Mouse (Mus musculus): ENCODE results near the gene Marcks. TPM values are rescaled to one million over a fixed set of nuclear protein-coding genes. Genes with fewer than 3 reads are reported as not detected.

The Marcks gene
- polyA plus RNA-seq, 1 experiment: 4.6 TPM

- H3K36me3 ChIP-seq (ENCODE audit: control insufficient read depth, insufficient read depth, low read length): no peaks in the 10 kb centered on the region
- H3K4me1 ChIP-seq (ENCODE audit: control insufficient read depth, insufficient read depth, low read length): no peaks in the 10 kb centered on the region
- no peak overlapping the region for H3K4me3 ChIP-seq (ENCODE audit: control insufficient read depth, low read depth, low read length)
- H3K27me3 ChIP-seq (ENCODE audit: control insufficient read depth, insufficient read depth, low read length): no peaks in the 10 kb centered on the region
- TF ChIP-seq CTCF (IDR thresholded peaks at IDR 0.05; ENCODE audit: control insufficient read depth, insufficient read depth, insufficient replicate concordance, low read depth, low read length): no peak
- no peak for TF ChIP-seq POLR2A (IDR thresholded peaks at IDR 0.05; ENCODE audit: control insufficient read depth, low read depth, low read length)
- H3K27ac ChIP-seq (ENCODE audit: control insufficient read depth, insufficient read depth, low read depth, low read length): no peak overlapping the region
Measured at GRCm38 (mm10) chr10:37159731-37160130, 21.0 kb upstream of the Marcks start.

- Histone ChIP-seq H3K36me3 (ENCODE audit: control insufficient read depth, insufficient read depth, low read length) (no peaks in the 10 kb centered on the region), H3K27me3 (ENCODE audit: control insufficient read depth, insufficient read depth, low read length) (no peaks in the 10 kb centered on the region), H3K27ac (ENCODE audit: control insufficient read depth, insufficient read depth, low read depth, low read length) (no peak overlapping the region), H3K4me3 (ENCODE audit: control insufficient read depth, low read depth, low read length) (no peak overlapping the region), H3K4me1 (ENCODE audit: control insufficient read depth, insufficient read depth, low read length) (no peaks in the 10 kb centered on the region)
- no peak for TF ChIP-seq POLR2A (IDR thresholded peaks at IDR 0.05; ENCODE audit: control insufficient read depth, low read depth, low read length)
- TF ChIP-seq CTCF (IDR thresholded peaks at IDR 0.05; ENCODE audit: control insufficient read depth, insufficient read depth, insufficient replicate concordance, low read depth, low read length): no peak
Measured at GRCm38 (mm10) chr10:37157156-37157555, 18.4 kb upstream of the Marcks start.

- Histone ChIP-seq H3K27ac (ENCODE audit: control insufficient read depth, insufficient read depth, low read depth, low read length) (no peak overlapping the region), H3K27me3 (ENCODE audit: control insufficient read depth, insufficient read depth, low read length) (no peaks in the 10 kb centered on the region), H3K36me3 (ENCODE audit: control insufficient read depth, insufficient read depth, low read length) (no peaks in the 10 kb centered on the region), H3K4me3 (ENCODE audit: control insufficient read depth, low read depth, low read length) (no peak overlapping the region), H3K4me1 (ENCODE audit: control insufficient read depth, insufficient read depth, low read length) (no peaks in the 10 kb centered on the region)
- TF ChIP-seq CTCF (IDR thresholded peaks at IDR 0.05; ENCODE audit: control insufficient read depth, insufficient read depth, insufficient replicate concordance, low read depth, low read length) (no peak), POLR2A (IDR thresholded peaks at IDR 0.05; ENCODE audit: control insufficient read depth, low read depth, low read length) (no peak)
Measured at GRCm38 (mm10) chr10:37155131-37155530, 16.4 kb upstream of the Marcks start.

- H3K4me1 ChIP-seq (ENCODE audit: control insufficient read depth, insufficient read depth, low read length): no peaks in the 10 kb centered on the region
- no peak overlapping the region for H3K27ac ChIP-seq (ENCODE audit: control insufficient read depth, insufficient read depth, low read depth, low read length)
- no peaks in the 10 kb centered on the region for H3K36me3 ChIP-seq (ENCODE audit: control insufficient read depth, insufficient read depth, low read length)
- no peak overlapping the region for H3K4me3 ChIP-seq (ENCODE audit: control insufficient read depth, low read depth, low read length)
- TF ChIP-seq POLR2A (IDR thresholded peaks at IDR 0.05; ENCODE audit: control insufficient read depth, low read depth, low read length) (no peak), CTCF (IDR thresholded peaks at IDR 0.05; ENCODE audit: control insufficient read depth, insufficient read depth, insufficient replicate concordance, low read depth, low read length) (no peak)
- no peaks in the 10 kb centered on the region for H3K27me3 ChIP-seq (ENCODE audit: control insufficient read depth, insufficient read depth, low read length)
Measured at GRCm38 (mm10) chr10:37151539-37152271, 13.0 kb upstream of the Marcks start.

- H3K36me3 ChIP-seq (ENCODE audit: control insufficient read depth, insufficient read depth, low read length): no peaks in the 10 kb centered on the region
- H3K4me3 ChIP-seq (ENCODE audit: control insufficient read depth, low read depth, low read length): no peak overlapping the region
- H3K27ac ChIP-seq (ENCODE audit: control insufficient read depth, insufficient read depth, low read depth, low read length): no peak overlapping the region
- H3K27me3 ChIP-seq (ENCODE audit: control insufficient read depth, insufficient read depth, low read length): no peaks in the 10 kb centered on the region
- H3K4me1 ChIP-seq (ENCODE audit: control insufficient read depth, insufficient read depth, low read length): no peaks in the 10 kb centered on the region
- TF ChIP-seq CTCF (IDR thresholded peaks at IDR 0.05; ENCODE audit: control insufficient read depth, insufficient read depth, insufficient replicate concordance, low read depth, low read length) (no peak), POLR2A (IDR thresholded peaks at IDR 0.05; ENCODE audit: control insufficient read depth, low read depth, low read length) (no peak)
Measured at GRCm38 (mm10) chr10:37148016-37148415, 9.3 kb upstream of the Marcks start.

DNA sequence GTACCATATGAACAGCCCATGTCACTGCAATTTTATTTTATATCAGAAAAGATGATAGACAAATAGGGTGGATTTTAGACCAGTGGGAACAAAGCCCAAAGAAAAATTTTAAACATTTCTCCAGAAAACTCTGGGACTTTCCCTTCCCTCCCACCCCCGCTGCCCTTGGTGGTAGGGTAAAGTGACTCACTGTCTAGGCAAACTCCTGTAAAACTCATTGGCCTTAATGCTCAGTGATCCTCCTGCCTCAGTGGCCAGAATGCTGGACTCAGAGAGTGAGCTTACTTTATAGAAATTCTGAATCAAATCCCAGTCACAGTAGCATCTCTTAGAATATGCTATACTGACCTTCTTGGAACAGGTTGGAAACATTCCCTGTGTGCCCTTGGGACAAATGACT lies 6.7 kb upstream of the Marcks start:
- Histone ChIP-seq H3K36me3 (ENCODE audit: control insufficient read depth, insufficient read depth, low read length) (no peaks in the 10 kb centered on the region), H3K4me3 (ENCODE audit: control insufficient read depth, low read depth, low read length) (no peak overlapping the region), H3K27ac (ENCODE audit: control insufficient read depth, insufficient read depth, low read depth, low read length) (no peak overlapping the region), H3K27me3 (ENCODE audit: control insufficient read depth, insufficient read depth, low read length) (no peaks in the 10 kb centered on the region), H3K4me1 (ENCODE audit: control insufficient read depth, insufficient read depth, low read length) (peaks cover 6% of the 10 kb centered on the region)
- TF ChIP-seq POLR2A (IDR thresholded peaks at IDR 0.05; ENCODE audit: control insufficient read depth, low read depth, low read length): no peak
- TF ChIP-seq CTCF (IDR thresholded peaks at IDR 0.05; ENCODE audit: control insufficient read depth, insufficient read depth, insufficient replicate concordance, low read depth, low read length): no peak

- TF ChIP-seq CTCF (IDR thresholded peaks at IDR 0.05; ENCODE audit: control insufficient read depth, insufficient read depth, insufficient replicate concordance, low read depth, low read length) (no peak), POLR2A (IDR thresholded peaks at IDR 0.05; ENCODE audit: control insufficient read depth, low read depth, low read length) (no peak)
- Histone ChIP-seq H3K27me3 (ENCODE audit: control insufficient read depth, insufficient read depth, low read length) (no peaks in the 10 kb centered on the region), H3K4me3 (ENCODE audit: control insufficient read depth, low read depth, low read length) (no peak overlapping the region), H3K4me1 (ENCODE audit: control insufficient read depth, insufficient read depth, low read length) (peaks cover 25% of the 10 kb centered on the region), H3K27ac (ENCODE audit: control insufficient read depth, insufficient read depth, low read depth, low read length) (no peak overlapping the region), H3K36me3 (ENCODE audit: control insufficient read depth, insufficient read depth, low read length) (no peaks in the 10 kb centered on the region)
Measured at GRCm38 (mm10) chr10:37141621-37142020, 2.9 kb upstream of the Marcks start.

Measured in testis, adult 2 months (tissue).